Comparison of ENCODE assay signal across 9 mouse cellular contexts in the genomic region with DNA sequence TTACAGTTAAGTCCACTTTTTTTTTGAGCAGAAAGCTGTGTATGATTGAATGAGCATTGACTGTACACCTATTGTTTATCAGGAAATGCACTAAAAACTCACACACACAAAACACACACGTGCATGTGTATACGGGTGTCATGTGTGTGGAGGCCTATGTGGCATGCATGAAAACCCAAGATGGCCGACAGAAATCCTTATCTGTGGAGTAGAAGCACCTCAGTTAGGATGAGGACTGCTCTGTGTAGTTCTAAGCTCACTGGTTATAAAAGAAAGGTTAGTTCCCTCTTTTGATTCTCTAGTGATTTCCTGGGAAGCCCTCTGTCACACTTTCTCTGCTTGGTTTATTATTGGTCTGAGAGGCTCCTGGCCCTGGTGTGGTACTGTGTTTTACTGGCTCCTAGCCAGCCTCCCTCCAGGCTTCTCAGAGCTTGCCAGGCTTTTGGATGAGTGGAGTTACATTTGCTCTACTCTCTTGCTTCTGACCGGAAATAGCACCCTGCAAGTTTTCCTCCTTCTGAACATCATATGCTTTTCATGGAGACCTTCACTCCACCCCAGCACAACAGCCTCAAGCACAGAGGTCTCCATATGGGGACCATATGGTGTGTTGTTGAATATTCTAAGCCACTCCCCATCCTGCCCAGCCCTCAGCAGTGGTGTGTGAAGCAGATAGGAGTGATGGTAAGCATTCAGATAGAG. TPM values are rescaled to one million over a fixed set of nuclear protein-coding genes. Genes with fewer than 3 reads are reported as not detected.
DNase-seq lines count a peak whose midpoint lies in the region; ATAC-seq and TF ChIP-seq lines count a peak whose summit lies in the region.
"Had no signal": no experiment of that assay in that cellular context is flagged by ENCODE, and none has a peak within 500 bp of the region (broad histone marks: within the 10 kb centered on the region; RNA-seq: fewer than 3 reads in every experiment).

No protein-coding gene starts in this region.

- H3K27ac ChIP-seq in layer of hippocampus, adult 2 months, result 0 out of 2 replicates have a peak overlapping the region, but pooled peaks have one; percentile 18
- peak overlapping the region; percentile 68 for H3K27ac ChIP-seq in forebrain, embryonic 16.5 days (ENCODE audit: low read length)
- H3K27ac ChIP-seq in neural tube, embryonic 14.5 days (ENCODE audit: low read depth, low read length), result no peak overlapping the region

- peaks cover 20% of the 10 kb centered on the region for H3K4me1 ChIP-seq in forebrain, embryonic 16.5 days (replicated peaks; ENCODE audit: control insufficient read depth, insufficient read depth, low read length)
- no peaks in the 10 kb centered on the region for H3K4me1 ChIP-seq in neural tube, embryonic 14.5 days (ENCODE audit: control insufficient read depth, insufficient read depth, low read length)

- WGBS in forebrain, embryonic 16.5 days, result 74% methylated on average over 4 of the region's 4 CpGs
- WGBS in neural tube, embryonic 14.5 days, result 74% methylated on average over 4 of the region's 4 CpGs

- no peak overlapping the region for H3K4me2 ChIP-seq in forebrain, embryonic 16.5 days (ENCODE audit: low read length)
- H3K4me2 ChIP-seq in neural tube, embryonic 14.5 days (ENCODE audit: low read depth, low read length), result no peak overlapping the region

- intact Hi-C loops in gastrocnemius, postnatal 14 days (cut with DNase I; ENCODE audit: low total_unique reads), result no loop called here

- TF ChIP-seq CTCF in layer of hippocampus, adult 2 months (conservative IDR thresholded peaks at IDR 0.05), result no peak

- H3K9me3 ChIP-seq in forebrain, embryonic 16.5 days (ENCODE audit: control insufficient read depth, low read length), result no peaks in the 10 kb centered on the region
- no peaks in the 10 kb centered on the region for H3K9me3 ChIP-seq in neural tube, embryonic 14.5 days (ENCODE audit: control insufficient read depth, low read length)

- H3K4me3 ChIP-seq in layer of hippocampus, adult 2 months, result no peak overlapping the region
- H3K4me3 ChIP-seq in forebrain, embryonic 16.5 days (replicated peaks; ENCODE audit: low read length), result no peak overlapping the region
- H3K4me3 ChIP-seq in neural tube, embryonic 14.5 days (ENCODE audit: low read depth, low read length), result no peak overlapping the region

- H3K27me3 ChIP-seq in forebrain, embryonic 16.5 days (replicated peaks; ENCODE audit: control insufficient read depth, insufficient read depth, low read length), result no peaks in the 10 kb centered on the region
- H3K27me3 ChIP-seq in neural tube, embryonic 14.5 days (ENCODE audit: control insufficient read depth, insufficient read depth, low read length), result no peaks in the 10 kb centered on the region

- H3K36me3 ChIP-seq in forebrain, embryonic 16.5 days (ENCODE audit: control insufficient read depth, insufficient read depth), result no peaks in the 10 kb centered on the region
- H3K36me3 ChIP-seq in neural tube, embryonic 14.5 days (ENCODE audit: control insufficient read depth, insufficient read depth, low read length), result no peaks in the 10 kb centered on the region

- peak in 1 of 2 experiments; percentile 31 for DNase-seq in layer of hippocampus, adult 2 months (ENCODE audit: low spot score in 2 of 2)
- no peak for DNase-seq in layer of hippocampus, adult 8-10 months (ENCODE audit: low spot score in 2 of 2)
- peak; percentile 98 for DNase-seq in cerebellum, adult 9-10 months
- DNase-seq in spleen, postnatal 14 days (ENCODE audit: low spot score in 2 of 2), result no peak
- no peak for DNase-seq in gastrocnemius, postnatal 14 days
- DNase-seq in thymus, postnatal 14 days, result no peak

- no peak overlapping the region for H3K9ac ChIP-seq in forebrain, embryonic 16.5 days (replicated peaks; ENCODE audit: low read depth, low read length)
- no peak overlapping the region for H3K9ac ChIP-seq in neural tube, embryonic 14.5 days (replicated peaks; ENCODE audit: low read depth, low read length)

- peak; percentile 90 for ATAC-seq in forebrain, embryonic 16.5 days
- peak; percentile 75; the same call in 1 of the 2 replicates for ATAC-seq in neural tube, embryonic 14.5 days (ENCODE audit: low read depth)

RNA-seq across cellular contexts. Expression of a gene that starts 48.6 kb away (rescaled TPM):
- under 1 TPM; 0.31 to 0.42 TPM for total RNA-seq in layer of hippocampus, adult 2 months (2021)
- under 1 TPM; 0.27 to 0.98 (median 0.51) TPM for total RNA-seq in layer of hippocampus, adult 8-10 months (2022)
- 1.0 and 3.8 TPM in 2 replicates for polyA plus RNA-seq in forebrain, embryonic 16.5 days (2015; fragmentation: Nextera tagmentation; extraction: Ambion mirVana)
- polyA plus RNA-seq in neural tube, embryonic 14.5 days (2014; fragmentation: Nextera tagmentation; extraction: Ambion mirVana), result 0.72 and 1.3 TPM in 2 replicates
- under 1 TPM; 0.31 to 0.45 TPM for total RNA-seq in gastrocnemius, postnatal 14 days (2021)
- total RNA-seq: MEL had no signal
